Mouse (Mus musculus): ENCODE data around the gene Sgms2.
"Not testable (repeated sequence)": the region's sequence is repeated elsewhere in the genome, so short reads cannot be mapped to it uniquely, and the experiment has no call there.

Sgms2 gene

DNA sequence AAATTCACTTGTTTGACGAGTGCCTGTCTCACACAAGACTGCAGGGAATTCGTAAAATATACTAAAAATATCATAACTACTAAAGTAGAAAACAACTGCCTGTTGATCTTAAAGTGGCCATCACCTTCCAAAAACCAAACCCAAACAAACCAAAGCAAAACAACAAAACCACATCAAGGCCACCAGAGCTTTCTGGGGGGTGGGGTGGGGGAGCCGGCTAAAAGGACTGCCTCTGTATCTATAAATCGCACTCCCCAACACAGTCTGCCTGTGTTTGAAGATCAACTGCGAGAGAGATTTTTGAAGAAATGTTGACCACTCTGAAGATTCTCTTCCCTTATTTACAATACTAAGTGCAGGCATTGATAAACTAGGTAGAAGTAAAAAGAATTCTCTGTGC lies 133.0 kb downstream of the Sgms2 start:
- DNase-seq (ENCODE audit: low spot score): no peak

DNA sequence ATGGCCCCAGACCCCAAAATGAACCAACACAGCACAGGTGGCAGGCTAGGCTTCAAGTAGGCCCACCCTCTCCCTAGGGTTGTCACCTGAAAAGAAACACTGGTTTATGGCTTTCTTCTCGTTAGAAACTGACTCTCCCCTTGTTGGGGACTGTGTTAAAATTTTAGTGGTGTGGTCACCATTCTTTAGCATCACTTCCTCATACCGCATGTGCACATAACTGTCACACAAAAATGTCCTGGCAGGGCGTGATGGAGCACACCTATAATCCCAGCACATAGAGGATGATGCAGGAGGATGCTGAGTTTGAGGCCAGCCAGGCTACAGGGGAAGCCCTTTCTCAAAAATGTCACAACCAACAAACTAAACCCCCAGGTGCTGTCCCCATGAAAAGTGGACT lies 133.6 kb downstream of the Sgms2 start:
- DNase-seq (ENCODE audit: low spot score): no peak

DNA sequence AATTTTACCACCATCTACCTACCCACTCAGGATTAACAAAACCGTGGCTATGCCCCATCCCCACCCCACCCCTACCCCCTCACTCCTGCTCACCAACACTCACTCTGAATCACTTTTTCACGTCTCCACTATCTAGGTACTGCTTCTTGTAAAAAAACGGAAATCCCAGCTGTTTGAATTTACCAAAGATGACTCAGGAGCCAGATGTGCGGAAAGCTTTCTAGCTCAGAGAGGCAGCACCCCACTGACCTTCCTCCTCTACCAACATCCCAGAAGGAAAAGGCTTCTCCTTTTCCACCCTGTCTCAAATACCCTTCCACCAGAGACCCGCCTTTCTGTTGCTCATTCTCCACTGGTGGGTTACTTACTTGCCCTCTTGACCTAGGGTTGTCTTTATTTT lies 135.2 kb downstream of the Sgms2 start:
- DNase-seq (ENCODE audit: low spot score): no peak

DNA sequence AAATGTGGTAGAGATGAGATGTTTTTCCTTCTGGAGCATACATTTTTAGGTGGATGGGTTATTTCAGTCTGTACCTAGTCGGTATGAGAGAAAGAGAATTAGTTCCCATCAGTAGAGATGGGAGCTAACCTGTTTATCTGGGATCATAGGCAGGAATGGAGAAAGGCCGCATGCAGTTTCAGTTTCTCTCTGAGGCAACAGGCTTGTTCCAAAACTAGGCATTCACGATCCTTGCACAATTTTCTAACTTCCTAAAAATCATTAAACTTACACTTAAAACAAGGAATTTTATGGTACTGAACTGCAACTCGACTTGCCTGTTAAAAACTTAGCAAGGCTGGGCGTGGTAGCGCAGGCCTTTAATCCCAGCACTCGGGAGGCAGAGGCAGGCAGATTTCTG lies 140.7 kb downstream of the Sgms2 start:
- no peak for DNase-seq (ENCODE audit: low spot score)

DNA sequence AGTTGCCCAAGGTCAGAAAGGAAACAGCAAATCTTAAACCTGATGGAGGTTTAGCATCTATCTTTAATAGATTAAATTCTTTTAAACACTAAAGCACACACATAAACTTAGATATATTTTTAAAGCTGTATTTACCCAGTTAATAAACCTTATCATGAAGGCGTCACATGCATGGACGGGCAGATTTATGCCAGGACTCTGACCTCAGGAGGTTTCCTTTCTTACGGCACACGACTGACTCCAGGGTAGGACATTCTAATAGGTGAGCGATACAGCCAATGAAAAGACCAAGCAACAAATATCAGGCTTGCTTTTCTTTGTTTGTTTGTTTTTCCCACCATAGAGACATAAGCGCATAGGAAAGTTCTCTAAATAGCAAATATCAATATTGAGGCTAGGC lies 142.2 kb downstream of the Sgms2 start:
- DNase-seq (ENCODE audit: low spot score): no peak

DNA sequence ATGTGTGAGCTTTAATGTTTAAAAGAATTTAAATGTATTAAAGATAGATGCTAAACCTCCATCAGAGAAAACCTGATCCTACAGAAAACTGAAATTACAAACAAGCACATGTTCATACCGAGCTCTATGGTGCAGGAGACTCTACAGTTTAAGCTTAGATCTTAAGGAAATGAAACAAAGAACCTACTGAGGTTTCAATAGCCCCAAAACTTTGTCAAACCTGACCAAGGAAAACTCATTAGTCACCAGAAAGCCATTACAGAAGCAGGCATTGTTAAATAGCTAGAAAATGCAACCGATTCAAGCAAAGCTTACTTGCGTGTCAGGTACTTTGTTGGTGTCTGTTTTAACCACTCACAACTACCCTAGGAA lies 142.6 kb downstream of the Sgms2 start:
- no peak for DNase-seq (ENCODE audit: low spot score)

DNA sequence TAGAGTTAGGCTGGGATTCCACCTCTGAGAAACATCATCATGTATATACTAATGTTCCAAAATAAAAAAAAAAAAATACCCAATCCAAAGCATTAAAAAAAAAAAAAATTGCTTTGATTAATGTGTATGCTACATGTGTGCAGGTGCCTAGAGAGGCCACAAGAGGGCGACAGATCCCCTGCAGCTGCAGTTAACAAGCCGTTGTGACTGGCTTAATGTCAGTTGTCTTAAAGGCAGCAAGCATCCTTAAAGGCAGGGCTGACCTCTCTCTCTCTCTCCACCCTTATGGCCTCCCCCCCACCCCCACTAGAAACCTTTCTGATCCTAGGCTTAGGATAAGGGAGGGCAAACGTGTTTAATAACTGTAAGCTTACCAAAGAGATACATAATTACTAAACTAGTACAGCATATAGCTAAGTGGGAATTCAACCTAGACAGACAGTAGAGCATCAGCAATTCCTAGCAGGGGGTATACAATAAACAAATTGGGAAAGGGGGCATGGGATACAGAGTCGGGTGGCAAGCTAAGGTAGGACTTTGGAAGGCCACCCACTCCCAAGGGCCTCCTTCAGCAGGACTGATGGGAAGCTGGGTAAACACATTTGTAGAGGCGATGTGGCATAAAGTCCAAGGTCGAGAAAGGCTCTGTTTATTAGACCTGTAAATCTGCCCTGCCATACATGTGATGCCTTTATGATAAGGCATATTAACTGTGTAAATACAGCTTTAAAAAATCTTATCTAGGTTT lies 143.2 kb downstream of the Sgms2 start:
- peak; percentile 65 for DNase-seq (ENCODE audit: low spot score)

DNA sequence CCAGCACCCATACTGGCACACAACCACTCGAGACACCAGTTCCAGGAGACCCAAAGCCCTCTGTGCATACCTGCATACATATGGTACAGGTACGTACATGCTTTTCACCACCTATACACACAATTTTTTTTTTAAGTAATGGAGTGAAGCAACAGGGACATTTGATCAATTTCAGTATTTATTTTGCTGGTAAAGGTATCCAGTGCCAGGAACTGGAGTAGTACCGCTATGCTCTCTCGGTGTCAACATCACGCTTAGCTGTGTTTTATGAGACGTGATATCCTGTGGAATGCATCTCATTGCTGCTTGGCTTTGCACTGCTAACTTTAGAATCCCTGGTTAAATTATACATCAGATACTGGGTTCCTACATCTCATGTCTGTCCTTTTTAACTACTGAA lies 145.3 kb downstream of the Sgms2 start:
- DNase-seq (ENCODE audit: low spot score): no peak

DNA sequence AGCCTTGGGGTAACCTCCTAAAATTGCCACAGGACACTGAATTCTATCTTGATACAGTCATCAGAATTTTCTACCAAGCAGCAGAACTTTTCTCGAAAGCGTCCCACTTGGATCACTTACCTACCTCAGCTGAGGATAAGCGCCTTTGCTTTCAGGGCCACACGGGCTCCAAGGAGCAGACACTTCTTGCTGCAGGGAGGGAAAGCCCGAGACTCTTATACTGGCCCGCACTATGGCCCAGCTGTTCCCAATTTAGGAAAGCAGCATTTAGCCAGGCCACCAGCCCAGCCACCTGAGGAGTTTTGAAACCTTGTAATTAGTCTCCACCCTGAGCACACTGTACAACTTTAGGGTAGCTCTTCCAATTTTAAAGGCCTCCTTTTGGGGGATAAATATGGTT lies 147.9 kb downstream of the Sgms2 start:
- DNase-seq (ENCODE audit: low spot score): peak; percentile 46

DNA sequence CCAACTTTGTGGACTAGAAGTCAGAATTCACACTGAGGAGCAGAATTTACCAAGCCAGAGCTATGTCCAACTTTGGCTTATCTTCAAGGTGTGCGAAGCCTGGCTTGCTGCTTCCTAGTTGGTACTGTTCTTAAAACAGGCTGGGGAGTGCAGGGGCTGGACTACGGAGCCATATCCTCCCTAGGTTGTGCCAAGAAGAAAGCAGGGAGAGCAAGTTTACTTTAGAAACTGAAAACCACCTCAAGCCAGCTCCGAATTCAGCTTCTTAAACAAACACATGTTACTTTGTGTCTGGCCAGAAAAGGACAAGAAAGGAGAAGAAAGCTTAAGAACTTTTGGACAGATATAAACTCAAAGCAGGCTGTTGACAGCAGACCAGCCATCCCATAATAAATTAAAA lies 150.3 kb downstream of the Sgms2 start:
- DNase-seq (ENCODE audit: low spot score): no peak

DNA sequence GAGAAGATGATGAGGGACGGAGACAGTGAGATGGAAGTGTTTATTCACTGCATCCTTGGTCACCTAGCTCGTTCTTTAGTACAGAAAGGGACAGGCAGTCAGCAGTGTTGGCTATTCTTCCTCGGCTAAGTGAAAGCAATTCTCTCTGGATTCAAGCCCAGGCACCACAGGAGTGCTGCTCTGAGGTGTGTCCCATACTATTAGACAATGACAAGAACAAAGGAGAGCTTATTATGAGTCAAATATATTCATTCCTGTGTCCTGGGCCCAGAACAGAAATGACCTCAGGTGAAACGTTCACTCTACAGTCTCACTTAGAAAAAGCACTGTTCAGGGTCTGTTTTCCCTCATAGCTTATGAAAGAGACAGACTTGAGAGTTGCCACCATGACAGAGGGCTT lies 151.9 kb downstream of the Sgms2 start:
- no peak for DNase-seq (ENCODE audit: low spot score)

DNA sequence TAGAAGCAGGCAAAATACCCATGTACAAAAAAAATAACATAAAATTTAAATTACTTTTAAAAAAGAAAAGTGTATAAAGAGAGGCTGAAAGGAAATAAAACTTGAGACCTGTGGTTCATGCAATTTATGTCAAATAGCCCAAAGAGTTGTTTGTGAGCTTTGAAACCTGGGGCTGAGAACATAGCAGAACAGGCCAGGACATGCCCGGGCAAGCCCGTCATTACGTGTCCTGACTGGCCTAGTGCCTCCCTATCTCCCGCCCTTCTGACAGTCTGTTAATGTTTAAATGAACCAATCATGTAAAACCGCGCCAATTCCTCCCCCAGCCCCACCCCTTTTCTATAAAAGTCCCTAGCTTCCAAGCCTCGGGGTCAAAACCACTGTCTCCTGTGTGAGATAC lies 153.5 kb downstream of the Sgms2 start:
- not testable (repeated sequence) for DNase-seq (ENCODE audit: low spot score)

DNA sequence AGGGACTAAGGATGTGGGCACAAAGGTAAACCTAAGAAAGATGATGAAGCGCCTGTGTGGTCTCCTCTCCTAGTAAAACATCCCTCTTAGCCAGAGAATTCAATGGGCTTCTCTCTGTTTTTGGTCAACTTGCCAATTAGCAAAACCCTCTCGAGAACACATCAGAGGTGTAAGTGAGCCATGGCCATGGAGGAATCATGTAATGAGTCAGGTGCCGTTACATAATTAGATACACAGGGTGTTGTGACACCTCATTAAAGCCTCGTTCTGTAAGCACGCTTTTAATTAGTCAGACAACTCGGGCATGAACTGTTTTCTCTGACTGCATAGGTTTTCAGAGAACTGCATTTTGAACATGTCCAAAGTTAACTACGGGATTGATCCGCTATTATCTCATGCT lies 154.6 kb downstream of the Sgms2 start:
- DNase-seq (ENCODE audit: low spot score): no peak

DNA sequence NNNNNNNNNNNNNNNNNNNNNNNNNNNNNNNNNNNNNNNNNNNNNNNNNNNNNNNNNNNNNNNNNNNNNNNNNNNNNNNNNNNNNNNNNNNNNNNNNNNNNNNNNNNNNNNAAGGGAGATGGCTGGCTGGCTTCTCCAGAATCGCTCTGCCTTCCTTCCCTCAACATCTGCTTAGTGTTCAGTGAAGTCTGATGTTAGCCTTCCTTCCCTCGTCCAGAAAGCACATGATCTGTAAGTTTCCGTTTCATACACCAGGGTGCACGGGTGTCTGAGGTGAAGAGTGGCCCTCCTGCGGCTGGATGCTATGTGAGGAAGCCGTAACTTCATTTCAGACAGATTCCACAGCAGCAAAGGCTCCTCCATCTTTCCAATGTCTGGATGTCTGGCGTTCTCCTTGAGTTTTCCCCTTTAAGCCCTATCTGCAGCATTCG lies 156.1 kb downstream of the Sgms2 start:
- DNase-seq (ENCODE audit: low spot score): no peak

DNA sequence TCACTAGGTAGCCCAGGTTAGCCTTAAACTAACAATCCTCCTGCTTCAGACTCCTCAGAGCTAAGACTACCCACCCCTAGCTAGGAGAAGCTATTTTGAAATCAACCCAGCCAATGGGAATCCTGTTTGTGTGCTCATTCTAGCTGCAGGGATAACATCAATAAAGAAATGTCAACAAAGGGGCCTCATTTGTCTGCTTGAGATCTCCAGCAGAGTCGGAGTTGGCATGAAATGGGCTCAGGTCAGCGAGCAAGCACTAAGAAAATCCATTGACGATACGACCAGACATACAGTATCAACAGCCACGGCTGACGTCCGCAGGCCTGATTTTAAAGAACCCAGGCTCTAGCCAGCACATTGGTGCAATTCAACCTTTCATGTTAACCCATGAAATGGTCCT lies 164.0 kb downstream of the Sgms2 start:
- DNase-seq (ENCODE audit: low spot score): no peak

DNA sequence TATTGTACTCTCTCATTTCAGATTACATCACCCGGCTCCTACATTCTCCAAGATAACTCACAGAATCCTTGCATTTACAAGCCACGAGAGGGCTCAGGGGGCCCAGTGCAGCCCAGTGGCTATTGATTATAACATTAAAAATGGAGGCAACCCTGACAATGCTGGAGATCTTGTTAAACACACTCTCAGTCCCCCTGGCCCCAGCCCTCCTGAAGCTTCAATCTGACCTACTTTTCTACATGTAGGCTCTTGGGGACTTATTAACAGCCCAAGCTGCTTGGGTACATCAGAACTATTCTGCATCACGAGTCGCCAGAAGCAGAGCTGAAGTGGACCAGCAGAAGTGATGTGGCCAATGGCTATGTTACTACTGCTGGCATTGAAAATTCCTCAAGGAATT lies 164.6 kb downstream of the Sgms2 start:
- DNase-seq (ENCODE audit: low spot score): no peak

DNA sequence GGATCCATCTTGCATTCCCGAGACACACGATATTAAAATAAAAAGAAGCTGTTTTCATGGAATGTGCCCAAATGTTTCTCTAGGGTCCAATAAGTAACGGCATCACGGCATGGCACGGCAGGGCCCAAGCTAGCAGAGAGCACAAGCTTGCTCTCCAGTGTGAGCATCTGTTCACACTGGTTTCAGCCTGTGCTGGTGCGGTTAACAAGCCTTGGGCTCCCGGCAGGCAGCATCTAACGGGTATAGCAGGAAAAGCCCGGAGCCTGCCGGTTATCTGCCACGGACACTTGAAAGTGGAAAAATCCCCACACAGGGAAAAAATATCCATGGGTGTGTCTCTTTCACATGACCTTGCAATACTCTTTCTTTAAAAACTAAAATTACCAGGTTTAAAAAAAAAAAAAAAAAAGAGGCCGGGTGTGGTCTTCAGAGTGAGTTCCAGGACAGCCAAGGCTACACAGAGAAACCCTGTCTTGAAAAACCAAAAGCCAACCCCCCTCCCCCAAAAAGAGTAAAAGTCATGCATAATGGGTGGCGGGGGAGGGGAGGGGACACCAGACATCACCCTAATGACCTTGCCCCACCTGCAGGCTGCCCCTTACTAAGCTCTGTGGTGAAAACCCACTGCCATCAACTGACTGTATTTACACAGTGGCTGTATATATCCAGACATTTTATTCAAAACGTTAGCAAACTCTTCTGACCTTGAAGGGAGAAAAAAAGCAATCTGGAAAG lies 169.0 kb downstream of the Sgms2 start:
- DNase-seq (ENCODE audit: low spot score): no peak

DNA sequence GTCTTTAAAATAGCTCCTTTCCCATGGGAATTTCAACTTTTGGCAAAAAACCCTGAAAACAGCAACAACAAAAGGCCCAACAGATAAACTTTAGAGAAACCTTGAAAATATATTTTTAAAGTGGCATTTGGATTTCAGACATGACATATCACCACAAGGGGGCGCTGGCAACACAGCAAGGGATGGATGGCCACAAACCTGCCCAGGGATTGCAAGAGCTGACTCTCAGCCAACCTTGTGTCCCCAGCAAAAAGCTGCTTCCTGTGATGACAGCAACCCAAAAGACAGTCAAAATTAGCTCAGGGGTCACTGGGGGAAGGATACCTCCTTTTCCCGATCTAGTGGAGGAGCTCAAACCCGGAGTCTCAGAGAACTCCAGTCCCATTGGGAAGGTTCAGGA lies 171.0 kb downstream of the Sgms2 start:
- peak; percentile 87 for DNase-seq (ENCODE audit: low spot score)

DNA sequence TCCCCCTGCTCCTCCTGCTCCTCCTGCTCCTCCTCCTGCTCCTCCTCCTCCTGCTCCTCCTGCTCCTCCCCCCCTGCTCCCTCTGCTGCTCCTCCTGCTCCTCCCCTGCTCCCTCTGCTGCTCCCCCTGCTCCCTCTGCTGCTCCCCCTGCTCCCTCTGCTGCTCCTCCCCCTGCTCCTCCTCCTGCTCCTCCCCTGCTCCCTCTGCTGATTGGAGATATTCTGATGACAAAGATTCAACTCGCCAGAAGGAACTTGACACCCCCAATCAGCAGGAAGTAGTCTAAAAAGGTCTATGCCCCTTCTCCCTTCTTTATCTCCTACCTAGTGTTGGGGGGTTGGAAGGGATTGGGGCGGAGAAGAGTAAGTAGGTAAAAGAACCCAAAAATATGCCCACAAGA lies 173.0 kb downstream of the Sgms2 start:
- no peak for DNase-seq (ENCODE audit: low spot score)

DNA sequence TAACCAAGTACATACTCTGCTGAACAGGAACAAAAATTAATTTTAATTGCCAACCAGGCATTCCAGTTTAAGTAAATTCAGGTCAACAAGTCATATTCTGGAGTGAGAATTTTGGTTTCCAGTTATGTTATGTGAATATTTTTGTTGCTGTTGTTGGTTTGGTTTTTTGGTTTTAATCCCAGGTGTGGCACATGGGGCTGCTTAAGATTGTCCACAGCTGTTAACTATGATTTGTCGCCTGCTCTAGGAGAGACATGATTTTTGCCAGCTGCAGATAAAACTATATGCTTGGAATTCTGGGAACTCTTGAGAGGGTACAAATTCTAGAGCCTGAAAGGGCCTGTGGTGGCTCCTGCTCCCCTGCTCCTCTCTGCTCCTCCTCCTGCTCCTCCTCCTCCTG lies 174.1 kb downstream of the Sgms2 start:
- no peak for DNase-seq (ENCODE audit: low spot score)

DNA sequence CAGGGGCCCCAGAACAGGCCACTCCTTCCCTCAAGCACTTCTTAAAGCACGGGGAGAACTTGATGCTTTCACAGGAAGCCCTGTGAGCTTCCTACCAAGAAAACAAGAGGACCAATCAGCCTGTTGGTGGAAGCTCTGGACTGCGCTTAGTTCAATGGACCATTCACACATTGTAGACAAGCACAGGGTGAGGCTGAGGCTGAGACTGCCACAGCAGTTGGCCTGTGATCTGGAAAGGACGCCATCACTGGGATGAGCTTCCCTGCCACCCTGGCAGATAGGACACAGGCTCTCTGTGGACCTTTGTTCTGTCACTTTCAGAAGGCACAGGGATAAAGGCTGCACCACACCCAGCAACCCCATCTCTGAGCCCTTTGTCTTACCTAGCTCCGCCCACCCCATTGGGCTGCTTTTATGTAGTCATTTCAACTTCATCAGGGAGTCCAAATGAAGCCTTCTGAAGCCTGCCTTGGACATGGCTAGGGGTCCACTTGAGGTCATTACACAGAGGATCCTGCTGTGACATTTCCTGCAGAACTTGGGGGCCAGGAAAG lies 175.2 kb downstream of the Sgms2 start:
- DNase-seq (ENCODE audit: low spot score): no peak

DNA sequence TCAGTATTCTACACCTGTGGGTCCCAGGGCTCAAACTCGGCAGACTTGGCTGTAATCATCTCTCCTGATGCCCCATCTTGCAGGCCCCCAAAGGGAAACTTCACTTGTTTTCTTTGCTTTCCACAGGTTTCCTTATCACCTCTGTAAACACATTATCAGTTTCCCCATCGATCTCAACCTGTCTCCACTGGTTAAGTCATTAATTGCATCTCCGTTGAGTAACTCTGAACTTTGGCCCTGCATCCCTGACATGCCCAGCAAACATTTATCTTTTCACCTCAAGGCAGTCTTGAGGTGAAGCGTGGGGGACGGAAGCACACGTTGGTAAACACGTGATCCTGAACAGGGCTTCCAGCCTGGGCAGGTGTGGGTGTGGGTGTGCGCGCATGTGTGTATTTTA lies 178.9 kb downstream of the Sgms2 start:
- no peak for DNase-seq (ENCODE audit: low spot score)

DNA sequence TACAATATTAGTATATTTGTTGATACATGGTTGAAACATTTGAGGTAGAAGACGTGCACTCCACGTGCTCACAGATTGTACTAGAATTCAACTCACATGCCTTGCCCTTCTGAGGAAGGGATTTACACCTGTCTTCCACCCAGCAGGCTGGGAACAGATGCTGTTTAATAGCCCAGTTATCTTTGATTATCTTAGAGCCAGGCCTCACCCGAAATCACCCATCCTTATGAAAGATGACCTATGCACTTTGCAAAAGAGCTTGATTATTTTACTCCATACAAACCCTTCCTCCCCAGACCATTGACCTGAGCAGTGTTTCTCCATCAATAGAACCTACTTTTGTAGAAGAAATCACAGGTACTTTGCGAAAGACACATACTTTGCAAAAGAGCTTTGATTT lies 180.6 kb downstream of the Sgms2 start:
- no peak for DNase-seq (ENCODE audit: low spot score)

DNA sequence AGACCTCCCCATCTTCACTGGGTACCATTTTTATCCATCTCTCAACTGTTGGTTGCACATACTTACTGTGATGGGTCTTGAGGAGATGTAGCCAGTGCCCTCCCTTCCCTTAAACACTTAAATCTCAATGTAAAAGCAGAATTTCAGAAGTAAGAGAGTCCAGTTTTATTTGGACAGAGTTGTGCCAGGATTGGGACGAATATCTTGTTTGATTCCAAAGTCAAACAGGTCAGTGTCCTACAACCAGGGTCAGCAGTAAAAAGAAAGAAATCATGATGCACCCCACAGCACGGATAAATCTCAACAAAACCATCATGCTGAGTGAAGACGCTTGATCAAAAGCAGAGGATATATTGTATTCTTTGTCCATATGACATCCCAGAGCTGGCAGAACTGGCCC lies 183.4 kb downstream of the Sgms2 start:
- DNase-seq (ENCODE audit: low spot score): no peak

All from embryo, embryonic 10.5 days (tissue).